Mouse (Mus musculus) urinary bladder, adult 2 months (tissue): ENCODE measurements at regions not wholly inside any gene's neighbourhood (a gene's known extent, or its start where the extent isn't known, plus 50 kb on each side); places are given as distances from the start of the nearest gene placed in this dataset.

ENCODE experiments used
- DNase-seq: peaks from one replicate; pipeline ENCODE4 v3.0.0; 2022; ENCODE audit warnings: low spot score

DNA sequence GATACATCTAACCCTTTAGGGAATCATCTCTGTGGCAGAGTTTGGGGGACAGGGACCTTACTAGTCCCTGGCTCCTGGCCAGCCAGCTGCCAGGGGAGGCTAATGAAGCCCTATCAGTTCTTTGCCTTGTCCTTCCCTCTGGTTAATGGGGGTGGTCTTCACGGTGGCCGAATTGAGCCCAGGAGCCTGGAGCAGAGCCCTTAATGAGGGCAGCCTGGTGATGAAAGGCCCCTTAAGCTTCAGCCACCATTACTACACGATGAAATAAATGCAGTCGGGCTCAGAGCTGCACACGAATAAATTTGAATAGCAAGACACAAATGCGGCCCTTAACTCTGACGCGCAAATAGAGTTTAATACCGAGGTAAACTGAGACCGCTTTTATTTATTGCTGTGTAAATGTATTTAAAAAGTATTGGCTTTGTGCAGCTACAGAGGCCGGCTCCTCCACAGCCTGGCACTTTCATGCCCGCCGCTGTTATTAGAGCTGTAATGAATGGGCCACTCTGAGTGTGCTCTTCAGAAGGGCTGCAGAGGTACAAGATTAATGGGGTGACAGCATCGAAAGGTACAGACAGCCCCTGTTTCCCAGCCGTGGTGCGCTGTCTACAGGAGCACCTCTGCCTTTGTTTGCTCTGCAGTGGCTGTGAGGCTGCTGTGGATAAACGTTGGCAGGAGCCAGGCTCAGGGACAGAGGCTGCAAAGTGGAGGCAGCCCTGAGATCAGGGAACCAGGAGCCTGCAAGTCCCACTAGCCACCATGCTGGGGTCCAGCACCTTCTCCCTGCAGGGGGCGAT, 335.2 kb upstream of the Zmiz1 start:
- no peak for DNase-seq

DNA sequence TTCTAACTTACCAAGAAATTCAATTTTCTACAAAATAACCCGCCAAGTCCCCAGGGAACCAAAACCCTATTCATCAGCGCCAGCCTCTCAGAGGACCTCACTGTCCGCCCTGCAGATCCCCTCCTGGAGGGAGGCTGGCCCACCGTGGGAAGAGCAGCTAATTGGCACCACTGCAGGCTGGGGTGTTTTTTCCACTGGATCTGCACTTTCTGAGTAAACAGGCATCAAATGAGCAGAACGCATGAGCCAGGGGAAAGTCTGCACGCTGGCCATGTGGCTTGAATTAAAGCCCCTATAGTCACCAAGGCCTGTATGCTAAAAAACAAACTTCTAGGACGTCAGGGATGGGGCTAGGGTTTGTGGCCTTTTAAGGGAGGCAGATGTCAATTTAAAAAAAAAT, 332.4 kb upstream of the Zmiz1 start:
- no peak for DNase-seq

DNA sequence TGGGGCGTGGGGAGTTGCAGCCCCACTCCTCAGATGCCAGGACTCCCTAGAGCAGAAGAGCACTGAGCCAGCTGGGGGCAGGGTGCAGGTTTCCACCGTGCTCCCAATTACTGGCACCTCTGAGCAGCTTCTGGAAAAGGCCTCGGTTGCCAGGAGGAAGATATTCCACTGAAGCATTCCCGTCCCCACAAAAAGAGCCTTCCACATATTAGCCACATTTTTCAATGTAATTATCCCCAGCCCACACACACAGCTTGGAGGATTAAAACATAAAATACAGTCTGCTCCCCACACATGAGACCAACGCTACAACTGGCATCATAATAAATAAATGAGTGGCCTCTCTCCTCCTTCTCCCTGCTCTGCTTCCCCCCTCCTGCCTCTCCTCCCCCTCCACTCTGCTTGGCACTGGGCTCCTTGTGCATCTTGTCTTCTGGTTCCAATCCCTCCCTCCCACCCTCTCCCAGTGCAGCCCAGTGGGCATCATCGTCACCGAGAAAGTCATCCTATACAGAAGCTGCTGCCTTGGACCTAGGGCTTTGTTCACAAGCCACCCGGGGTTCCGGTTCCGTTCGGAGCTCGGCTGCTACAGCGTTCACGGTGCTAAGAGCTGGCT, 331.3 kb upstream of the Zmiz1 start:
- no peak for DNase-seq

DNA sequence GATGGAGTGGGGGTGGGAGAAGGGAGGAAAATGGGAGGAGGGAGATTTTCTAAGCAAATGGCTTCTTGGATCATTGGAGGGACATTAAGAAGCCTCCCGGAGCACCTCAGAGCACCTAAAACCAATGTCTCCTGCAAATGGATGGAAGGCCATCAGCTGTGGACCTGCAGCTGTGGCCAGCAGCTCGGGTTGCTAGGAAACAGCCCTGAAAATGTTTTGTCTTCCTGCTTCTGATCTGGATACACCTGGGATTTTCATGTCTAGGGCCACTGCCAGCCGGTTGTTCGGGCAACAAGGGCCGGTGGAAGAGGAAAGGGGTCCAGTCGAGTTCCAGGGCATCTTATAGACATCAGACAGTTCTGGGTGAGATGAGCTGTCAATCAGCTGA, 330.8 kb upstream of the Zmiz1 start:
- DNase-seq = no peak

DNA sequence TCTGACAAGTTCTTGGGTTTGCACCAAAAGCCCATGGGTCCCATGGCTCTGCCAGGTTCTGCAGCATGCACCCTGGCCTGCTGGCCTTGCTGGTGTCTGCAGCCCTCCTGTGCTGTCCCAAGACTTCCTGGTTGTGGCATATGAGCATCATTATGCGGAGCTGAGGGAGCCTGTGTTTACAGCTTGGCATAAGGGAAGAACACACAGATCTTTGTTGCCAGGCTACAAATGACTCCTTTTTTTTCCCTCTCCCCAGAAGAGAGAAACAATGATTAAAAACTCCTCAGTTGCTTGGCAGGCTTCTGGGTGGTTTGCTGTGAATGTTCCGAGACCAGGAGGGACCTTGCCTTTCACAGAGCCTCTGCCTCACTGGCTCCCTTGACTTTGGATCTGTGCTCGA, 323.6 kb upstream of the Zmiz1 start:
- no peak for DNase-seq

DNA sequence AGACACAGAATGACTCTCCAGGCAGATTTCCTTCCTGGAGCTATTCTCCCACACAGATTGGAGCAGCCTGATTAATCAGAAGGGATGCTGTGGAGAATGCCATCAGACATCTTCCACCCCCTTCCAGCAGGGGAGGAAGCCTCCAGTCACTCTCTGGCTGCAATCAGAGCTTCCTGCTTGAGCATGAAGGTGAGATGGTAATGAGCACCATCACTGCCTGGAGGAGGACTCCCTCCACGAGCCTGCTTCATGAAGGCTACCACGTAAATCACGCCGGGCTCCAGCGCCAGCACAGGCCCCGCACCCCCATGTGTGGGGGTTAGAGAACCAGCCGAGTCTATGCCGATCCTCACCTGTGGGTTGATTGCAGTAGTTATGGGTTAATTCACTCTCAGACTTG, 321.7 kb upstream of the Zmiz1 start:
- no peak for DNase-seq

DNA sequence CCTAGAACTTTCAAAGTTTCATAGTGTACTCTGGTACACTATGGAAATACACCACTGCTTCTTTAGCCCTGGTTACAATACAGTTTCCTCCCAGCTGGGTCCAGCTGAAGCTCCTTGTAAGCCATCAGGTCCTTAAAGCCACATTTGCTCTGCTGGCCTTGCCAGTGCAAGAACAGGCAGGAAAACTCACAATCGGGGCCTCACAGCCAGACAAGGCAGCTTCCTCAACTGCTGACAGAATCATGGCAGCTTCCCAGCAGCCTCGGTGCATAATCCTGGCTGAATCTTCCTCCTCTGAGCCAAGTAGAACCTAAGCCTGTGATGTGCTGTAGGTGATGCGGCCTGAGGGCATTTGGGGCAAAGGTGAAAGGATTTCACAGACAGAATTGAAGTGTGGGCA, 320.5 kb upstream of the Zmiz1 start:
- DNase-seq = no peak

DNA sequence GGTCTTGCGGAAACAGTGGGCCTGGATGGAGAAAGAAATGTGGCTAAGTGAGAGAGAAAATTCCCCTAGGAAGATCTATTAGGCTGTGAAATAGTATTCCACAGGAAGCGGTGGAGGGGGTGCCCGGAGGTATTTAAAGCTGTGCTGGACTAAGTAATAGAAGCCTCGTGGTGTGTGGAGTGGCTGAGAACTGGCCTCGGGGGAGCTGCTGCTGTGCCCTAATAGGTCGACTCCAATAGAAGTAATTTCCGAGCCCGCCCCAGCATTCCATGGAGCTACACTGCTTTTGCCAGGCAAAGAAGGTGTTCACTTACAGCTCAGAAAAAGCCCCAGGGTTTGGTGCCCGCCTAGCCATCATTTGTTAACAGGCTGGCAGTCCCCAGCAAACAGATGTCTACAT, 317.1 kb upstream of the Zmiz1 start:
- no peak for DNase-seq

DNA sequence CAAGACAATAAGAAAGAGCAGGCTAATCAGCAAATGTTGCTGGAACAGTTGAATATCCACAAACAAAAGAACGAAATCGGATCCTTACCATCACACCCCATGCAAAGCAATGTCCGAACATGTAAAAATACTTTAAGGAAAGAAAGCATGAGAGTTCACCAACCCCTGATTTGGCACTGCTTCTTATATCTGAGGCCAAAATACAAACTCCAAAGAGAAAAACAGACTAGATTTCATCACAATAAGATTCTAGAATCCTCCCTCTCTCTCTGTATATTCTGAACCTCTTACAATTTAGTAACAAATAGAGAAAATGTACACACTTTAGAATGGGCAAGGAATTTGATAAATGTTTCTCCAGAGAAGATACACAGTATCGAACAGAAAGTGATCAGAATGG, 315.9 kb upstream of the Zmiz1 start:
- DNase-seq = no peak

DNA sequence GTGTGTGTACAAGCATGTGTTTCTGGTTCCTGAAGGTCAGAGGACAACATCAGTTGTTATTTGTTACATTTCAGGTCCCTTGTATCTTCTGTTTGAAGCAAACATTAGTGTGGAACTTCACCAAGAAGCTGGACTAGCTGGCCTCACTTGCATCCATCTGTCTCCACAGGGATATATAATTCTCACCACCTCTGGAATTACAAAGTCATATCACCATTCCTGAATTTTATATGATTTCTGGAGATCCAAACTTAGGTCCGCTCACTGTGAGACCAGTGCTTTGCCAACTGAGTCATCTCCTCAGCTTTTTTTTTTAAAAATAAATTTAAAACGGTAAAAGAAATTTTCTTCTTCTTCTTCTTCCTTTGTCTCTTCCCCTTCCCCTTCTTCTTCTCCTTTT, 311.3 kb upstream of the Zmiz1 start:
- DNase-seq = no peak

DNA sequence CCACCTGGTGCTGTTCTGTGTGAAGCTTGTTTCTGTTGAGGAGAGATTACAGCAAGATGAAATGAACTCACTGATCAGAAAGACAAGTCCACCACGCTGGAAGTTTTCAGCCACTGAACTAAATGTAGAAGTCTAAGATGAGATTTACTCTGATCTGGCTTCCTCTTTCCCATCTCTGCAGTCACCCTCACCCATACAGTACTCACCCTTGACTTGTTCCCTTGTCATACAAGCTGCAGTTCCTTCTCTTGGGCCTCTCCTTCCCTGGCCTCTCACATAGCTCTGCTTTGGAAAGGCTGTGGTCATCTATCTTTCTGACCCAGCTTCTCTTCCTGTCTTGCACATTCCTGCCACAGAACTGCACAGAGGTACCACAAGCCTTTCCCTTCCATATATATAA, 308.0 kb upstream of the Zmiz1 start:
- DNase-seq = no peak

DNA sequence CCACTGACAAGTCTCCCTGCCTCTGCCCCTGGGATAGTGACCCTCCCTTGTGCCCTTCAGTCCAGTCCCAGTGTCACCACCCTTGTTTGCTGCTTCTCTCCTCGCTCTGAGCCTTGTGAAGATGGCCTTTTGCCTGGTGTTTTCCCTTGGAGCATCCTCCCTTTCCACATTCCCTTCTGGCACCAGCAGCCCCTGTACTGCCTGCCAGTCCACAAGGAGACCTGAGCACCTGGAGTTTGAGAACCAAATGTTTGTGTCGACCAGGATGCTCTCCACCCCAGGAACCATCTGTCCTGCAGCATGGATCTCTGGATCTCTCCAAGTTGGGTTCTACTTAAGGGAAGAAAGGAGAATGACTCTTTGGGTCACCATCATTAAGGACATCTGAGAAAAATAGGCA, 307.5 kb upstream of the Zmiz1 start:
- no peak for DNase-seq

DNA sequence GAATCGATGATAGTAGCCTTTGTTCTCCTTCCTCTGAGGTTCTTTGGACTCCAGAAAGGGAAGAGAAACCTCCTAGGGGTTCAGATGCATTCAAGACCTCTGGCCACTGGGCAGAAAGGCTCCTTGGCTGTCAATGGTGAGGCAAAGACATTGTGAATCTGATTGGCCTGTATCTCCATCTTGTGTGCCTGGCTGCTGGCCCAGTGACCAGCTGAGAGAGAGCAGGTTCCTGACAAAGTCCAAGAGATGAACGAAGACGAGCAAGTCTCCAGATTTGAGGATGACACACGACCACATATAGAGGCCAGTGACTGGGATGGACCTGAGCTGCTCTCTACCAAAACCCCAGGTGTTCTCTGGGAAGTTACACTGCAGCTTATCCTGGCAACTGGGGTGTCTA, 305.4 kb upstream of the Zmiz1 start:
- DNase-seq = no peak

DNA sequence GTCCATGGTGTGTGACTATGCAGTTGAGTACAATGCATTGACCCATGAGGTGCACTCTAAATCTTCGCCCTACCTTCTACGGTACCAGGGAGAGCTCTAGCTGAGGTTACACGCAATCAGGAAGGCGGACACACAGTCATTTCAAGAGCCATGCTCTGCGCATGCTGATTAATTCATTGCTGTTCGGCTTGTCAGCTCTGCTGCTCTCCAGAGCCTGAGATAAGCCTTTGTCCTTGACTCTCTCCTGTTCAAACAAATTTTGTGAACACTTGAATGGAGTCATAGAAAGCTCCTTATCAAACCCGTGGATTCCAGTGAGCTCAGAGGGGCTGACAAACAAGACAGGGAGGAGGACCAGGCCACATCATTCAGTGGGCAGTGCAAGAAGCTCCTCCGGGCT, 304.8 kb upstream of the Zmiz1 start:
- DNase-seq = no peak

DNA sequence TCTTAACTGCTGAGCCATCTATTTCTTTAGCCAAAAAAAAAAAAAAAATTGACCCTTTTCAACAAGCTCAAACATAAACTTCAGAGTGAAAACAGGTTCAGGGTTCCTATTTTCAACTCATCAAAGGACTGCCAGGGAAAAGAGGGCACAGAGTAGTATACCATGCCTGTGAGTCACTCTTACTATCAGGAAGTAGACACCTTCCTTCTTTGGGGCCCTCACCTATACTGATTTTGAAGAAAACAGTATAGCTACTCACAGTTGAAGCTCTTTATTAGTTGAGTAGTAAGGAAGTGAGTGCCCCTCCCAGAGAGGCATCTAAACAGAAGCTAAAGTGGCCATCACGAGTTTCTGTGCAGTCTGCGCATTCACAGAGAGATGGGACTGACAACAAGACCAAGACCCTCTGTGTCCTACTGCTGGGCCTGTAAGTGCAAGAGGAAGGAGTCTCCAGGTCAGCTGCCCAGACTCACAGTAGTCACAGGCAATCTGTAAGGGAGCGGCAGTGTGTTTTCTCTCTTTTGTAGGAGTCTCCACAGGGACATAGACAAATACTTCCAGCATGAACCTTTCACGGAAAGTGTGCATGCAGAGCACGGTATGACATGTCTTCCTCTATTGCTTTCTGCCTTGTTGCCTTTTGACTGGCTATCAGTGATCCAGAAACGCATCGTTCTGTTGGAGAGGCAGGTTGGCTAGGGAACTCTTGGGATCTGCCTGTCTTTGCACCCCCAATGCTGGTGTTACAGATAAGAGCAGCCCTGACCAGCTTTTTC, 303.8 kb upstream of the Zmiz1 start:
- DNase-seq = no peak

DNA sequence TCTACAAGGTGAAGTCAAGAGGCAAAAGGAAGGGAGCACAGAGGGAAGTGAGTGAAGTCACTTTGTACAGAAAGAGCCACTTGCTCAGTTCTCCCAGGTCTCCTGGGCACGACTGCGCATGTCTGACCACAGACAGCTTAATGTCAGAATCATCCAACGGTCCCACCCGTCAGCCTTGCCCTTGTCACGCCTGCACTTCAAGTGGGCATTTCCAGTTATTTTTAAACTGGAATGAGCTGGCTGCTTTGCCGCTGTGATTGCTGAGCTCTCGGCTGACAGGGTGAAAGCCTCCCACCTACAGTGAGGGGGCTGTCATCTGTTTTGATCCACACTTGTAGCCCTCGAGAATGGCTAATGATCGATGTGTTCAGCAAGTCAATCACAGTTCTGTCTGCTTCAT, 302.8 kb upstream of the Zmiz1 start:
- no peak for DNase-seq

DNA sequence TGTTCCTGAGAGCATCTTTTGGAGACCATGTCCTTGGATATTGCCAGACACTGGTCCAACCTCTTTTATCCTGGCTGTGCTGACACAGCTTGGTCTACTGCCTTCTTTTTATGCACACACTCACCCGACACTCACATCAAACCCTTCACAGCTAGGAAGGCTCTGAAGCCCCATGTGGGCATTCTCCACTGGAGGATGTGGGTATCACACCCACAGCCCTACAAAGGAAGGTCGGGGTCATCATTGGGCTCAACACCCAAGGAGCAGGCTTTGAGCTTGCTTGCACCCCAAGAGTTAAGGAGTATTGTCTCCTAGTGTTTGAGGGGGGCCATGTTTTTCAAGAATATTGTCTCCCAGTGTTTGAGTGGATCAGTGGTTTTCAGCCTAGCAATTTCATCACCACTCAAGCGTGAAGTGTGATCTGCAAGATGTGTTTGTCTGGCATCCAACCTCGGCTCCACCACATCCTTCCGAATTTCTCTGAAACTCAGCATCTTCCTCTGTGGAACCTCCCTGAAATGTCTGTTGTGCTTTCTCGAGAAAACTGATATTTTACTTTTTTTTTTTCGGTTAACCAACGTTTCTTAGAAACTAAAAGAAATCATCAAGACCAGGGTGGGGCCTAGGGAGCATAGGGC, 297.2 kb upstream of the Zmiz1 start:
- no peak for DNase-seq

DNA sequence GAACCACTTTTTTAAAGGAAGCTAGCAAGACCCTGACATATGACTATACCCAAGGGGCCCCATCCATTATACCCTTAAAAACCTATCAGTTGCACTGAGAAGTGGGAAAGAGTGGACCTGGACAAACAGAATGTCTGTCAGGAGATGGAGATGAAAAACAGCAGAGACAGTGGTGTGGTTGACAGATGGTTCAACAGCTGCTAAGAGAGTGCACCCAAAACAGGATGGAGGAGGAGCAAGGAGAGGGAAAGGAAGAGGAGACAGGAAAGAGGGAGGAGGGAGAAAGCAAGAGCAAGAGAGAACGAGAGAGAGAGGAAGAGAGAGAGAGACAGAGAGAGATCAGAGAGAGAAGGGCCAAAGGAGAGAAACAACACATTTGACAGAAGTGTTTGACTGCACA, 292.8 kb upstream of the Zmiz1 start:
- no peak for DNase-seq

DNA sequence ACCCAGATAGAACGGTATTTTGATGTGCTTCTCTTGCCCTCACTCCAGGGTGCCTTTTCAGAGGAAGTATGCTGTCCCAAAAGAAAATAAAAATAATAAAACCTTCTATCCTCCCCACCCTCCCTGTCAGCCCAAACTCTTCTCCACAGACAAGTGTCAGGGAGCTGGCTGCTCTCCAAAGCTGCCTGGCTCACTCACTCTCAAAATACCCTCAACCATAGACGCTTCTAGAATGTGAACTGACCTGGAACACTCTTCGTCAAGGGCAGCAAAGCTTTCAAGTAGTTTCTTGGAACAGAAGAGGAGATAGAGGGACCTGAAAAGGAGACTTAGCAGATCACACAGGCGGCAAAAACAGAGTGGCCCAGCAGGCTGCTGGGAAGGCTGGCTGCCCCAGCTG, 291.4 kb upstream of the Zmiz1 start:
- DNase-seq = no peak

DNA sequence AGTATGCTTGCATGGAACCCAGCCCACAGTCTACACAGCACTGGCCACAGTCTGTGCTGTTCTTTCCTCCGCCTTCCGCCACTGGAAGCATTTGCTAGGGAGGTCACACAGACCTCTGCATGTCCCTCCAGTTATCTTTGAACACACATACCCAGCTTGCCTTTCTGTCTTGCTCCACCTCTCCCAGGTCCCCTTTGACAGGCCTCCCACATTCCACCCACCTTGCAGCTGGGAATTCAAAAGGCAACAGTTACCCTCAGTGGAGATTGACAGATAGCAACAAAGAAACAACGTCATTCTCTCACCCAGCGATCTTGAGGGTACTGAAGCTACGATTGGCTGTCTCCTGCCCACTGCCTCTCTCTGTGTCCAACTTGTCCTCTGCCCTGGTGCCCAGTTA, 290.7 kb upstream of the Zmiz1 start:
- DNase-seq = no peak

DNA sequence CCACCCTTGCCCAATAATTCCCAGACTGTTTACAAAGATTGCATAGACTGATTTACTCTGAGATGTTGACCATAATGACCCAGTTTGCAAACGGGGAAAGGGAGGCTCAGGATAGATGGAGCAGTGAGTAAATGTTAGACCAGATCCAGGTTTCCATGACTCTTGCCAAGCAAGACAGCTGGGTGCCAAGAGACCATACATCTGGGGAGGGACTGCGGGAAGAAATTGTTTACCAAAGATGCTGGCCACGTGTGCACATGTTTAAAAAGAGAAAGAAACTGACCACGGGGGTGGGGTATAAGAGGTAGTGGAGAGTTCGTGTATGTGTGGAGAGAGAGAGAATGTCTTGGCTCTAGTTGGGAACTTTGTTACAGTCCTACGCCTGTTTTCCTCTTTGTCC, 285.7 kb upstream of the Zmiz1 start:
- DNase-seq = no peak

DNA sequence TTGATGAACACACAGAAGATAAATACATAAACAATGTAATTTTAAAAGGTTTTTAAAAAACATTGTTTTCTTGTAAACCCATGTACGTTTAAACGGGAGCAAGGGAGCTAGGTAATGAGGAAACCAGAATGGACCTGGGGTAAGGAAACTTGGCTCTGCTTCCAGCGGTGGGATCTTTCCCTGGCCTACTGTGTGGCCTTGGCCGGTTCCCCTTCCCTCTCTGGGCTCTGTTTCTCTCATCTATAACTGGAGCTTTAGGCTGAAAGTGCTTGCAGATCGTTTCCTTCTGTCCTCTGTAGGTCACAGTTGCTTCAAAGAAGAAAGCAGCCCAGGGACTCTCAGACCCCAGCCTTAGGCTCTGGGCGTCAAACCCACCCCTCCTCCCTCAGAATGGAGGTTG, 285.1 kb upstream of the Zmiz1 start:
- no peak for DNase-seq

DNA sequence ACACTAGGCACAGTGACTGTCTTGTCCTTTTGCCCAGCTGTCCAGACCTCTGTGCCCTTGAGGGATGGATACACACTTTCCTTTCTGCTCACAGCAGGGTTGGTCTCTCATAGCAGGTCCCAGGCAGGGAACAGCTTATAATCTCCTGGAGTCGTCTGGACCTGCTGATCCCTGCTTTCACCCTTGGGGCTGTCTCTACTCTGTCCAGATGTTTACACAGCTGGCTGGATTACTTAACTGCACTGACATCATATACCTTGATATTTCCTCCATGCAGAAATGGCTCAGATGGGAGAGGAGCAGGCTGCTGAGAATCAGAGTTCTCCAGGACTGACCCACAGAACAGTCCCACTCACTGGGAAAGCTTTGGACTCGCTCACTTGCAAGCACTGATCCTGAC, 284.6 kb upstream of the Zmiz1 start:
- DNase-seq = no peak
